Mouse (Mus musculus): Measurements from ENCODE around the gene Cox7a1. TPM values are rescaled to one million over a fixed set of nuclear protein-coding genes. Genes with fewer than 3 reads are reported as not detected.

Gene Cox7a1
- total RNA-seq (2012; rRNA removed), result 5.5 and 14.0 TPM in 2 replicates
- 9.9 and 15.2 TPM in 2 replicates for total RNA-seq (2014; rRNA removed)
- polyA plus RNA-seq (2012; ENCODE audit: insufficient read length, low read depth), result 1.6 and 4.2 TPM in 2 replicates

GRCm38 (mm10) chr7:30183879-30184289, at the start of gene Cox7a1:
Gene Cox7a1 (plus strand): TSS chr7:30184144.
- Histone ChIP-seq H3K4me2 (ENCODE audit: insufficient read depth, low read depth, poor library complexity, severe bottlenecking) (peak within 1 kb of the TSS; percentile 25), H3K27ac (ENCODE audit: insufficient read depth, low read depth) (no peak within 1 kb of the TSS), H3K79me2 (replicated peaks; ENCODE audit: control insufficient read depth, extremely low read depth, insufficient read depth, poor library complexity, severe bottlenecking) (no peaks in the 10 kb centered on the region), H3K4me3 (replicated peaks in 1 of 3; ENCODE audit: low read depth in 2 of 3, low read length in 2 of 3, poor library complexity in 1 of 3) (peak within 1 kb of the TSS in 2 of 3 experiments; percentile 21), H3K9ac (ENCODE audit: insufficient read depth, low read depth) (no peak within 1 kb of the TSS), H3K4me1 (ENCODE audit: control insufficient read depth in 1 of 2, insufficient read depth in 2 of 2) (peaks cover 0 to 15% of the 10 kb centered on the region in 2 experiments; a peak in 3 of 4 replicates), H3K27me3 (replicated peaks) (no peaks in the 10 kb centered on the region), H3K36me3 (replicated peaks in 1 of 2; ENCODE audit: control insufficient read depth in 1 of 2, insufficient read depth in 1 of 2, low read length in 1 of 2) (peaks cover 35 to 49% of the 10 kb centered on the region in 2 experiments), H3K9me3 (replicated peaks; ENCODE audit: low read length) (no peaks in the 10 kb centered on the region)
- dilution Hi-C loops (cut with MboI; ENCODE audit: extremely low pct_ligation_motif_present, extremely low pct_unique_long_range_greater_than_20kb, low sequenced_read_pairs) (no loop called here), in situ Hi-C loops (cut with MboI; ENCODE audit: low pct_ligation_motif_present, low pct_unique_long_range_greater_than_20kb, low sequenced_read_pairs) (loop anchor here (5.0 kb wide), 1 partner anchor 33 kb away; no protein-coding TSS in a partner anchor)
- no peak for TF ChIP-seq MAX (IDR thresholded peaks at IDR 0.05; ENCODE audit: low read length)
- TF ChIP-seq MXI1 (IDR thresholded peaks at IDR 0.05; ENCODE audit: low read depth, low read length), result peak; percentile 72; the same call in 1 of the 2 replicates
- TF ChIP-seq ZMIZ1 (IDR thresholded peaks at IDR 0.05; ENCODE audit: low read depth, low read length), result no peak
- TF ChIP-seq CHD1 (IDR thresholded peaks at IDR 0.05; ENCODE audit: low read depth, low read length), result no peak
- no peak for TF ChIP-seq ZNF384 (IDR thresholded peaks at IDR 0.05; ENCODE audit: low read depth, low read length)
- TF ChIP-seq UBTF (IDR thresholded peaks at IDR 0.05; ENCODE audit: low read depth, low read length), result no peak
- 0 out of 2 replicates have a peak, but pooled peaks have one; percentile 7 for TF ChIP-seq JUND (conservative IDR thresholded peaks at IDR 0.05; ENCODE audit: low read depth, low read length)
- TF ChIP-seq RAD21 (IDR thresholded peaks at IDR 0.05; ENCODE audit: low read depth, low read length), result no peak
- no peak for TF ChIP-seq HCFC1 (IDR thresholded peaks at IDR 0.05; ENCODE audit: low read depth, low read length)
- TF ChIP-seq ZC3H11A (IDR thresholded peaks at IDR 0.05; ENCODE audit: low read depth, low read length), result no peak
- no peak for TF ChIP-seq CTCF (conservative IDR thresholded peaks at IDR 0.05 in 1 of 2, IDR thresholded peaks at IDR 0.05 in 1 of 2; ENCODE audit: low read depth in 2 of 2, low read length in 2 of 2)
- TF ChIP-seq PAX5 (IDR thresholded peaks at IDR 0.05; ENCODE audit: low read length), result no peak
- TF ChIP-seq JUN (IDR thresholded peaks at IDR 0.05; ENCODE audit: insufficient read depth, low read depth, low read length), result no peak
- TF ChIP-seq GABPA (IDR thresholded peaks at IDR 0.05; ENCODE audit: insufficient replicate concordance, low read depth, low read length), result no peak
- no peak for TF ChIP-seq NRF1 (IDR thresholded peaks at IDR 0.05; ENCODE audit: low read depth, low read length)
- TF ChIP-seq MAFK (IDR thresholded peaks at IDR 0.05; ENCODE audit: insufficient replicate concordance, low read length), result no peak
- no peak for TF ChIP-seq NELFE (IDR thresholded peaks at IDR 0.05; ENCODE audit: low read depth, low read length)
- TF ChIP-seq SIN3A (IDR thresholded peaks at IDR 0.05; ENCODE audit: low read length), result peak; percentile 26; the same call in 1 of the 2 replicates
- TF ChIP-seq POLR2A (IDR thresholded peaks at IDR 0.05; ENCODE audit: low read depth, low read length), result peak; percentile 48
- no peak for TF ChIP-seq MAZ (IDR thresholded peaks at IDR 0.05; ENCODE audit: low read depth, low read length)
- TF ChIP-seq BHLHE40 (IDR thresholded peaks at IDR 0.05; ENCODE audit: low read depth, low read length), result 0 out of 2 replicates have a peak, but pooled peaks have one; percentile 29
- TF ChIP-seq KAT2A (IDR thresholded peaks at IDR 0.05; ENCODE audit: insufficient replicate concordance, low read length), result no peak
- TF ChIP-seq CHD2 (IDR thresholded peaks at IDR 0.05; ENCODE audit: low read length), result peak; percentile 48; the same call in 1 of the 2 replicates
- no peak for TF ChIP-seq EP300 (IDR thresholded peaks at IDR 0.05; ENCODE audit: low read length)
- TF ChIP-seq POLR2AphosphoS2 (IDR thresholded peaks at IDR 0.05; ENCODE audit: low read depth, low read length), result peak; percentile 71; the same call in 1 of the 2 replicates
- no peak for TF ChIP-seq USF1 (IDR thresholded peaks at IDR 0.05; ENCODE audit: low read depth, low read length)
- TF ChIP-seq ETS1 (conservative IDR thresholded peaks at IDR 0.05; ENCODE audit: low read depth, low read length), result peak; percentile 16; the same call in 1 of the 2 replicates
- TF ChIP-seq MEF2A (IDR thresholded peaks at IDR 0.05; ENCODE audit: borderline replicate concordance, low read depth, low read length), result peak; percentile 17; the same call in 1 of the 2 replicates
- no peak for TF ChIP-seq E2F4 (IDR thresholded peaks at IDR 0.05; ENCODE audit: insufficient replicate concordance, low read depth, low read length)
- no peak for TF ChIP-seq RCOR1 (conservative IDR thresholded peaks at IDR 0.05; ENCODE audit: low read depth, low read length)
- no peak for TF ChIP-seq SMC3 (IDR thresholded peaks at IDR 0.05; ENCODE audit: low read depth, low read length)
- no peak for TF ChIP-seq MYC (IDR thresholded peaks at IDR 0.05; ENCODE audit: low read depth, low read length)
- TF ChIP-seq IRF4 (IDR thresholded peaks at IDR 0.05; ENCODE audit: low read depth, low read length), result peak; percentile 47; the same call in 1 of the 2 replicates
- TF ChIP-seq USF2 (conservative IDR thresholded peaks at IDR 0.05; ENCODE audit: low read depth, low read length), result no peak
- no peak for TF ChIP-seq TCF12 (IDR thresholded peaks at IDR 0.05; ENCODE audit: low read depth, low read length)
- TF ChIP-seq TBP (conservative IDR thresholded peaks at IDR 0.05; ENCODE audit: low read depth, low read length), result no peak
- no peak for TF ChIP-seq ZKSCAN1 (IDR thresholded peaks at IDR 0.05; ENCODE audit: borderline replicate concordance, low read depth, low read length)
- peak; percentile 85 for TF ChIP-seq ELF1 (IDR thresholded peaks at IDR 0.05; ENCODE audit: low read depth, low read length)
- peak; percentile 95 for DNase-seq (ENCODE audit: extremely low read depth)
